Mouse (Mus musculus) spleen, adult 2 months (tissue): ENCODE results near the gene Hpse.

Experiments used
- CTCF ChIP-seq: fragments of 200-500 bp; IDR thresholded peaks from 2 replicates; pipeline ENCODE4 v1.5.1; 2011; ENCODE audit warnings: mild to moderate bottlenecking, inconsistent platforms; ENCODE audit not compliant: insufficient read depth, insufficient read length, insufficient replicate concordance; ENCODE audit errors: extremely low read depth
- POLR2A ChIP-seq: fragments of 200-500 bp; IDR thresholded peaks from 2 replicates; pipeline ENCODE4 v1.6.1; 2011; ENCODE audit warnings: low read depth, low read length, inconsistent platforms

DNA sequence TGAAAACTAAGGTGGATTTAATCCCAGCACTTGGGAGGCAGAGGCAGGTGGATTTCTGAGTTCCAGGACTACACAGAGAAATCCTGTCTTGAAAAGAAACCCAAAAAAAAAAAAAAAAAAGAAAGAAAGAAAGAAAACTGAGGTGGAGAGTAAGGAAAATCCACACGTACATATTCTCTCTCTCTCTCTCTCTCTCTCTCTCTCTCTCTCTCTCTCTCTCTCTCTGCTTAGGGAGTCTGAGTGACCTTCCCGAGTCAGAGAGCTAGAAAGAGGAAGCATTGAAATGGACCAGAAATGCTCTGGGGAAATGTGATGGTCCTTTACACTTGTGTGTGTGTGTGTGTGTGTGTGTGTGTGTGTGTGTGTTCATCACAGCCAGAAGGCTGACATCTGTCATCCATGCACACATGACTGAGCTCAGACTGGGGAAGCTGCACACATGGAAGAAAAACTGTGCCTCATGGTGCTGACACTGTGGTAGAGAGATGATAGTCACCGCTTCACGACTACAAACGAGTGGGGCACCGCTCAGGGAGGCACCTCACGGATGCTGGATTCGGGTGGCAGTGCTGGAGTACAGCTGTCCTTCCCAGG is 84.5 kb downstream of the Hpse start:
- TF ChIP-seq POLR2A (no peak), CTCF (no peak)
